Mouse (Mus musculus) megakaryocyte, adult 5-6 weeks (primary cell): ENCODE data around the gene Elp6. TPM values are rescaled to one million over a fixed set of nuclear protein-coding genes. Genes with fewer than 3 reads are reported as not detected.

Source experiments
- ATAC-seq: 2 replicates; pipeline ENCODE4 v1.8.0; 2016; ENCODE audit warnings: mild to moderate bottlenecking, inconsistent platforms; ENCODE audit not compliant: poor library complexity, severe bottlenecking
- total RNA-seq, 2 experiments: library from RNA; stranded (forward) in 1 of 2; stranded (reverse) in 1 of 2; fragments of 153-499, 151-499 nt in 1 of 2; fragments of 221-1000, 200-1000 nt in 1 of 2; gene quantifications; 2 replicates each; pipeline versions ENCODE4 v1.2.3 to v1.2.4; 2015 to 2017

The Elp6 gene
- total RNA-seq, 2 experiments from 2014 or later = 4.9 to 5.1 TPM

DNA sequence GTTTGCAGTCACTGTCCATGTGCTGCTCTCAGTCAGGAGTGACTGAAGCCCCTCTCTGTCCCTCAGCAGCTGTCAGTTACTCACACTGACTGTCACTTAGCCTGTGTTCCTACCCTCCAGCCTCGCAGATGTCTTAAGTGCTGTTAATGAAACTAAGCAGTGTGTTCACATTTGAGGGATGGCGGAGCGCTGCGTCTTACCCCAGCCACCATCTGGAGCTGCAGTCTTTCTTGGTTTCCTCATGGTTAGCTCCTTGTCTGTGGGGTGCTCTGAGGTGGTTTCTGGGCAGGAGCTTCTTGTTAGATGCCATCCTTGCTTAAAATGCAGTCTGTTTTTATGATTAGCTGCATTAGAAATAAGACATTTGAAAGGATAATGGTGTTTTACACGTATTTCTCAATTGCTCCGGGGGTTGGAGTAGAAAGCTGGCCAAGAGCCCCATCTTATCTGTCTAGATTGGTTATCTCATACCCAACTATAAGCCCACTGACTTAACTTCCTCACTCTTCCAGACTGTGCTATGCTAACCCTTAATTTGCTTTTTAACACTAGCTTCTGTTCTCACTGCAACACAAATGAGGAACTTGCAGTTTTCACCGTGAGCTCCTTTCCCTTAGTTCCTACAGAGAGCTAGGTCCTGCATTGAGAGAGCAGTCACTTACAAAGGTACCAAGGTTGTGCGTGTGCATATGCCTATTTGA lies 47.1 kb downstream of the Elp6 start:
- peak; percentile 81 for ATAC-seq

DNA sequence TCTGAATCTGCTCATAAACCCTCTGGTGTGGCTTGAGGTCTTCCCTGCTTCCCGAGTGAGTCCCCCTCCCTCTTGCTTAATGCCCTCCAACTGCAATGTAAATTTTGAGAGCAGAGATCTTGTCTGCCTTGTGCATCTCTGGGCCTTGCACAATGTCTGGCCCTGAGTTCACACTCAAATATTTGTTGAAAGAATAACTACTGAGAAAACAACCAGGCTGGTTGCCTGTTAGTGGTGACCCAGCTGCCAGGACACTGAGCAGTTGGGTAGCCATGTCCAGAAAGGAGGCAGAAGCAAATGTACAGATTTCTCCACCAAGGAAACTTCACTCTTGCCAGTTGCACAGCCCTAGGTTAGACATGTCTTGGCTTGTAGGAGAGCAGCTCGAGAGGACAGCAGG lies 53.4 kb downstream of the Elp6 start:
- no peak for ATAC-seq

DNA sequence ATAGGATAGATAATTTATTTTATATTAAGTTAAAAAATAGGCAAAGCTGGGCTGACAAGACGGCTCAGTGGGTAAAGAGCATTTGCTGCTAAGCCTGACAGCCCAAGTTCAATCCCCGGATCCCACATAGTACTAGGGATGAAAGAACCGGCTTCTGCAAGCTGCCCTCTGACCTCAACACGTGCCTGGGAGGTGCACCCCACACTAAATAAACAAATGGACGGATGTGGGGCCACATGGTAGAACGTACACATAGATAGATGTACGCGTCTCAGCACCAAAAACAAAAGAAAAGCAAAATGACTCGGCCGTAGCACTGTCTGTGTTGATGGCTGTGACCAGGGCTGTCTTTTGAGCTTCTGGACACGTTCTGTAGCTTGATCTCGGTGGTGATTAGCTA lies 56.3 kb downstream of the Elp6 start:
- no peak for ATAC-seq

DNA sequence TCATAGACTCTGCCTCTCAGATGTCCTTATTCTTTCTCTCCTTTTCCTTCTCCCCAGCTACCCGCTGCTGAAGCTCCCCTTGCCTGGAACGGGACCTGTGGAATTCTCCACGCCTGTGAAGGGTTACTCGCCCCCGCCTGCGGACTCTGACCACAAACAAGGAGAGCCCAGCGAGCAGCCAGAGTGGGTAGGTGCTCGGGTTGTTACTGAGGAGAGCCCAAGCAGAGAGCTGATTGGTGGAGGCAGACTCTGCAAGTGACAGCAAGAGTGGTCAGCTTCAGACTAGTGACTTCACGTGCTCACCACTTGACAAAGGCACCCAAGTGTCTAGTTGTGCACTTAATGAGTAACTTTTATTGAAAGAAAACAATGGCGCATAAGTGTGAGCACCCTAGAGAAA lies 57.4 kb downstream of the Elp6 start:
- ATAC-seq = no peak

DNA sequence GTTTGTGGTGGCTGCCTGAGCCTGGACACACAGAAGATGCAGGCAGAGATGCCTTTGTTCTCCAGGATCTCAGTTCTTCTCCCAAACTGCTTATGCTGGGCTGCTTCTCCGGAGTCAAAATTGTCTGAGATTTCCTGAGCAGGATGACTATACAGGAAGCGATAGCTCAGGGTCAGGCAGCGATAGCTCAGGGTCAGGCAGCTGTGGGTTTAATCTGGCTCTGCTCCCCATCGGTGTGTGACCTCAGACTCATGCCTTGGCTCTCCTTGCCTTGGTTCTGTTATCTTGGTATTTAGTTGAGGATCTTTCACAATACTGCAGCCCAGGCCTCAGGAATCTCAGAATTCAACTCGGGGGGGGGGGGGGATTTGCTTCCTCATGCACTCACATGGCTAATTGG lies 61.8 kb downstream of the Elp6 start:
- ATAC-seq = no peak

DNA sequence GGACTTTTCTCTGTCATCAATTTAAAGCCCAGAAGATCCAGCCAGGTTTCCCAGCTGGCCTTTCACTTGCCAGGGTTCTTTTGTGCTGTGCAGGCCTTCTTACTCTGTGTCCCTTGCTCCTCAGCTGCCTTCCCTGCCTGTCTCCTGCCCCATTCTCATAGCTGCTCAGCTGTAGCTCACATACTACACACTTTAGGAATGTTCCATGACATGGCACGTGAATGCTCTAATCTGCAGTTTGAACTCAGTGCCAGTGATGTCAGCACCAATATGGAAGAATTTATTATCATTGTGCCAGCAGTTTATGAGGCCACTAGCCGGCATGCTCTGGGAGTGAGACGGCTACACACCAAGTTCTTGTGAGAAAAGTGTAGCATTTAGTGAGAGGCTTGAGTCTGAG lies 64.9 kb downstream of the Elp6 start:
- ATAC-seq = no peak

Other genes starting within 250 kb of the Elp6 start
- 52.4 and 55.5 TPM in 2 replicates for gene Smarcc1, start 187.5 kb upstream of the Elp6 start, total RNA-seq (2015)
- gene Smarcc1, start 187.5 kb upstream of the Elp6 start, total RNA-seq (2017) = 27.4 and 45.0 TPM in 2 replicates
- gene Dhx30, start 187.3 kb upstream of the Elp6 start, total RNA-seq (2015) = 29.6 and 29.8 TPM in 2 replicates
- 25.4 and 27.1 TPM in 2 replicates for gene Dhx30, start 187.3 kb upstream of the Elp6 start, total RNA-seq (2017)
- 0.05 TPM in 1 of 2 replicates, not detected in the other for gene Cspg5, start 61.4 kb upstream of the Elp6 start, total RNA-seq (2015)
- 0.08 and 0.33 TPM in 2 replicates for gene Cspg5, start 61.4 kb upstream of the Elp6 start, total RNA-seq (2017)
- 12.8 and 14.5 TPM in 2 replicates for gene Scap, start 28.1 kb downstream of the Elp6 start, total RNA-seq (2015)
- gene Scap, start 28.1 kb downstream of the Elp6 start, total RNA-seq (2017) = 9.4 and 18.7 TPM in 2 replicates
- gene Ptpn23, start 103.0 kb downstream of the Elp6 start, total RNA-seq (2015) = 7.2 and 11.5 TPM in 2 replicates
- gene Ptpn23, start 103.0 kb downstream of the Elp6 start, total RNA-seq (2017) = 2.9 and 5.9 TPM in 2 replicates
- 7,759 and 10,303 TPM in 2 replicates for gene Ngp, start 114.6 kb downstream of the Elp6 start, total RNA-seq (2015)
- 2,992 and 4,182 TPM in 2 replicates for gene Ngp, start 114.6 kb downstream of the Elp6 start, total RNA-seq (2017)
- gene Klhl18, start 171.5 kb downstream of the Elp6 start, total RNA-seq (2015) = 19.8 and 21.9 TPM in 2 replicates
- 16.7 and 18.8 TPM in 2 replicates for gene Klhl18, start 171.5 kb downstream of the Elp6 start, total RNA-seq (2017)
- gene Kif9, start 171.8 kb downstream of the Elp6 start, total RNA-seq (2015) = 1.1 and 1.6 TPM in 2 replicates
- 2.2 and 3.3 TPM in 2 replicates for gene Kif9, start 171.8 kb downstream of the Elp6 start, total RNA-seq (2017)
- gene Setd2, start 227.4 kb downstream of the Elp6 start, total RNA-seq (2015) = 109 and 127 TPM in 2 replicates
- 159 and 176 TPM in 2 replicates for gene Setd2, start 227.4 kb downstream of the Elp6 start, total RNA-seq (2017)